Mouse (Mus musculus) left cerebral cortex, postnatal 4 days (tissue): ENCODE measurements around the gene B4galnt4. TPM values are rescaled to one million over a fixed set of nuclear protein-coding genes. Genes with fewer than 3 reads are reported as not detected.

Source experiments
- DNase-seq: peaks from one replicate; pipeline ENCODE4 v3.0.0-alpha.2; 2022
- intact Hi-C: fragments of 180-260 bp; cut with DNase I; formaldehyde crosslinking; loops from one replicate; pipeline ENCODE4 v1.15.1; 2025
- total RNA-seq, 2 experiments: library from RNA; stranded (reverse); gene quantifications; 2 replicates each; pipeline ENCODE4 v1.2.3; 2021

B4galnt4 gene
- total RNA-seq, 2 experiments from 2014 or later, result 132 to 150 TPM

GRCm38 (mm10) chr7:141115874-141116273 lies 55.0 kb downstream of the B4galnt4 start:
- intact Hi-C loops, result no loop called here
- no peak for DNase-seq

- intact Hi-C loops, result no loop called here
- DNase-seq, result no peak
These were observed 56.7 kb downstream of the B4galnt4 start, which contains the start of gene Ano9 for GRCm38 (mm10) chr7:141117636-141118035. Ano9 (minus strand) TSS chr7:141117806.

GRCm38 (mm10) chr7:141119487-141119886 lies 58.6 kb downstream of the B4galnt4 start:
- intact Hi-C loops, result no loop called here
- no peak for DNase-seq

GRCm38 (mm10) chr7:141120605-141121004 lies 59.7 kb downstream of the B4galnt4 start:
- no peak for DNase-seq
- intact Hi-C loops, result no loop called here

GRCm38 (mm10) chr7:141121051-141121531 lies 60.2 kb downstream of the B4galnt4 start:
- intact Hi-C loops, result no loop called here
- DNase-seq, result no peak

Other genes with a start within 250 kb of the B4galnt4 start
- gene Zfp941, start 238.9 kb upstream of the B4galnt4 start, total RNA-seq, result 10 to 100 TPM; 10.9 to 15.0 TPM
- not detected for gene Urah, start 226.1 kb upstream of the B4galnt4 start, total RNA-seq
- not detected for gene Scgb1c1, start 215.6 kb upstream of the B4galnt4 start, total RNA-seq
- gene Odf3, start 213.3 kb upstream of the B4galnt4 start, total RNA-seq, result not detected
- gene Gm45785, start 204.8 kb upstream of the B4galnt4 start, total RNA-seq, result 1 to 10 TPM; 1.4 TPM
- gene Ric8a, start 204.1 kb upstream of the B4galnt4 start, total RNA-seq, result 100 to 1,000 TPM in 1 of 2 experiments, 10 to 100 TPM in 1; 93.4 to 112 TPM
- 10 to 100 TPM; 23.0 to 25.2 TPM for gene Bet1l, start 203.5 kb upstream of the B4galnt4 start, total RNA-seq
- 100 to 1,000 TPM; 155 to 165 TPM for gene Psmd13, start 179.1 kb upstream of the B4galnt4 start, total RNA-seq
- gene Sirt3, start 178.8 kb upstream of the B4galnt4 start, total RNA-seq, result 10 to 100 TPM; 26.0 to 31.3 TPM
- gene Cox8b, start 160.7 kb upstream of the B4galnt4 start, total RNA-seq, result not detected
- gene Nlrp6, start 140.2 kb upstream of the B4galnt4 start, total RNA-seq, result under 1 TPM; 0.54 to 0.70 TPM
- gene Pgghg, start 119.7 kb upstream of the B4galnt4 start, total RNA-seq, result 1 to 10 TPM; 3.1 to 4.0 TPM
- gene Ifitm5, start 110.8 kb upstream of the B4galnt4 start, total RNA-seq, result not detected
- not detected for gene Gm45717, start 105.2 kb upstream of the B4galnt4 start, total RNA-seq
- 10 to 100 TPM; 36.6 to 45.9 TPM for gene Ifitm2, start 105.1 kb upstream of the B4galnt4 start, total RNA-seq
- gene Ifitm1, start 93.9 kb upstream of the B4galnt4 start, total RNA-seq, result 1 to 10 TPM; 2.8 to 5.4 TPM
- gene Ifitm3, start 50.3 kb upstream of the B4galnt4 start, total RNA-seq, result 10 to 100 TPM in 1 of 2 experiments, 1 to 10 TPM in 1; 8.9 to 12.8 TPM
- not detected for gene Ifitm6, start 43.2 kb upstream of the B4galnt4 start, total RNA-seq
- gene Gm17387, start 32.0 kb upstream of the B4galnt4 start, total RNA-seq, result not detected
- not detected for gene Pkp3, start 17.1 kb downstream of the B4galnt4 start, total RNA-seq
- gene Sigirr, start 39.5 kb downstream of the B4galnt4 start, total RNA-seq, result 1 to 10 TPM; 2.8 to 2.9 TPM
- not detected for gene Ano9, start 56.7 kb downstream of the B4galnt4 start, total RNA-seq
- gene Ptdss2, start 61.3 kb downstream of the B4galnt4 start, total RNA-seq, result 10 to 100 TPM; 50.1 to 53.9 TPM
- gene Rnh1, start 111.8 kb downstream of the B4galnt4 start, total RNA-seq, result 10 to 100 TPM; 20.1 to 25.3 TPM
- gene Hras, start 132.9 kb downstream of the B4galnt4 start, total RNA-seq, result 100 to 1,000 TPM; 194 to 211 TPM
- 1 to 10 TPM; 6.2 to 7.4 TPM for gene Lrrc56, start 133.1 kb downstream of the B4galnt4 start, total RNA-seq
- under 1 TPM in 1 of 2 experiments, not detected in 1; 0.18 TPM for gene Lmntd2, start 153.0 kb downstream of the B4galnt4 start, total RNA-seq
- gene Rassf7, start 154.8 kb downstream of the B4galnt4 start, total RNA-seq, result 1 to 10 TPM; 3.8 to 4.7 TPM
- 10 to 100 TPM; 81.2 to 89.1 TPM for gene Phrf1, start 167.7 kb downstream of the B4galnt4 start, total RNA-seq
- 1 to 10 TPM in 1 of 2 experiments, under 1 TPM in 1; 0.28 to 1.1 TPM for gene Irf7, start 205.4 kb downstream of the B4galnt4 start, total RNA-seq
- not detected for gene Cdhr5, start 215.7 kb downstream of the B4galnt4 start, total RNA-seq
- gene Sct, start 218.0 kb downstream of the B4galnt4 start, total RNA-seq, result under 1 TPM; 0.62 to 0.86 TPM
- gene Drd4, start 230.9 kb downstream of the B4galnt4 start, total RNA-seq, result under 1 TPM; 0.48 to 0.54 TPM